Mouse (Mus musculus) midbrain, embryonic 12.5 days (tissue): Measurements from ENCODE around the gene Olfr1274-ps. TPM values are rescaled to one million over a fixed set of nuclear protein-coding genes. Genes with fewer than 3 reads are reported as not detected.
"Not testable (repeated sequence)": the region's sequence is repeated elsewhere in the genome, so short reads cannot be mapped to it uniquely, and the experiment has no call there.

Source experiments
- ATAC-seq: fragments of 200-750 bp; cut with Nextera tagmentation; 2 replicates; pipeline ENCODE4 v1.8.0; 2017; ENCODE audit warnings: low read depth, moderate TSS enrichment, moderate library complexity; ENCODE audit not compliant: low FRiP score
- H3K27ac ChIP-seq: fragments of 300-500 bp; sonication (generic); replicated peaks from 2 replicates; pipeline ENCODE4 v1.5.1; 2016; ENCODE audit warnings: mild to moderate bottlenecking
- H3K27me3 ChIP-seq: fragments of 300-500 bp; sonication (generic); 2 replicates; pipeline ENCODE4 v1.6.1; 2016; ENCODE audit warnings: mild to moderate bottlenecking
- H3K36me3 ChIP-seq: fragments of 300-500 bp; sonication (generic); 2 replicates; pipeline ENCODE4 v1.6.1; 2016
- H3K4me1 ChIP-seq: fragments of 300-500 bp; sonication (generic); 2 replicates; pipeline ENCODE4 v1.6.1; 2016
- H3K4me2 ChIP-seq: fragments of 300-500 bp; sonication (generic); replicated peaks from 2 replicates; pipeline ENCODE4 v1.6.1; 2016; ENCODE audit warnings: mild to moderate bottlenecking, moderate library complexity
- H3K4me3 ChIP-seq: fragments of 300-500 bp; sonication (generic); 2 replicates; pipeline ENCODE4 v1.5.1; 2016; ENCODE audit warnings: mild to moderate bottlenecking
- H3K9ac ChIP-seq: fragments of 300-500 bp; sonication (generic); replicated peaks from 2 replicates; pipeline ENCODE4 v1.6.1; 2016; ENCODE audit warnings: mild to moderate bottlenecking, moderate library complexity
- H3K9me3 ChIP-seq: fragments of 300-500 bp; sonication (generic); 2 replicates; pipeline ENCODE4 v1.6.1; 2016; ENCODE audit warnings: mild to moderate bottlenecking
- WGBS: fragments of 180-500 bp; shearing (Covaris S2); methylation state at CpG from one replicate; pipeline ENCODE4 v1.1.7; 2016; 5-methylcytosine and 5-hydroxymethylcytosine counted together
- polyA plus RNA-seq: library from polyadenylated mRNA; unstranded; fragments of >200 nt; fragmentation: Nextera tagmentation; extraction: Ambion mirVana; gene quantifications from 2 replicates; pipeline ENCODE4 v1.2.1, GENCODE M21; 2016

Gene Olfr1274-ps
- polyA plus RNA-seq, 1 experiment from 2014 or later, result not detected

DNA sequence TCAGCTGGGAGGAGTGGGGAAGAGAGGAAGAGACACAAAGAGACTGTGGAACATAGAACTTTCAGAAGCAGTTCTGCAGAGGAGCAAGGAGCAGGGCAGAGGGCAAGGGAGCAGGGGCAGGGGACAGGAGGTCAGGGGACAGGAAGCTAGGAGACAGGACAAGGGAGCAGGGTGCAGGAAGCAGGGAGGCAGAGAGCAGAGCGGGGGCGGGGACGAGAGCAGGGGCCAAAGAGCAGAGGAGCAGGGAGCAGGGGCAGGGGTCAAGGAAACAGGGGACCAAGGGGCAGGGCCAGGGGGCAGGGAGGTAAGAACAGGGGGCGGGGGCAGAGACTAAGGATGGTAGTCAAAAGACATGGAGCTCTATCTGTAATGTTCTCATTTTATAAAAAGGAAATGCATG lies 43.3 kb downstream of the Olfr1274-ps start:
- not testable (repeated sequence) for H3K4me3 ChIP-seq, H3K9me3 ChIP-seq, ATAC-seq, H3K27ac ChIP-seq, H3K27me3 ChIP-seq, H3K36me3 ChIP-seq, H3K9ac ChIP-seq, H3K4me1 ChIP-seq, H3K4me2 ChIP-seq
- 56% methylated on average over 4 of the region's 4 CpGs for WGBS

GRCm38 (mm10) chr2:90443811-90444210 lies 45.3 kb downstream of the Olfr1274-ps start:
- no peaks in the 10 kb centered on the region for H3K36me3 ChIP-seq
- H3K4me3 ChIP-seq, result no peak overlapping the region
- 82% methylated on average over 5 of the region's 5 CpGs for WGBS
- H3K9me3 ChIP-seq, result no peaks in the 10 kb centered on the region
- no peak for ATAC-seq
- H3K4me1 ChIP-seq, result no peaks in the 10 kb centered on the region
- H3K27me3 ChIP-seq, result no peaks in the 10 kb centered on the region
- no peak overlapping the region for H3K27ac ChIP-seq
- no peak overlapping the region for H3K9ac ChIP-seq
- no peak overlapping the region for H3K4me2 ChIP-seq

GRCm38 (mm10) chr2:90448967-90449740 lies 50.7 kb downstream of the Olfr1274-ps start:
- no peak for ATAC-seq

DNA sequence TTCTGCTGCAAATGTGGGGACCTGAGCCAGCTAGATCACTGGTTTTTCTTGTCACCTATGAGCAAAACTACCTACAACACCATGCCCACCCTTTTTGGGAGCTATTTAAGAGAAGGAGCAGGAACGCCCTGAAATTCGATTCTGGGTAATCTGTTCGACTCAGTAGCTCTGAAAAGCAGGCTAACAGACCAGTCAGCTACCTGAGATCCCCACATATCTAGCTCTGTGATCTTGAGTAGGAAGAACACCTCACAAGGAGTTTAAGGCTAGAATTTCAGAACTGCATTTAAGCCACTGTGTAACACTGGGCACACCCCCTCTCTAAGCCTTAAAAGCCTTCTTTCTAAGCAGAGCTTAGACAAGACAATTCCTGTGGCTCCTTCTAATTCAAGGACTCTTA lies 53.9 kb downstream of the Olfr1274-ps start:
- H3K27ac ChIP-seq, result no peak overlapping the region
- WGBS, result 80% methylated on average over 3 of the region's 3 CpGs

More at GRCm38 (mm10) chr2:90448967-90449740, 50.7 kb downstream of the Olfr1274-ps start:
- no peak overlapping the region for H3K4me3 ChIP-seq
- no peaks in the 10 kb centered on the region for H3K9me3 ChIP-seq
- H3K9ac ChIP-seq, result no peak overlapping the region
- no peaks in the 10 kb centered on the region for H3K4me1 ChIP-seq
- no peaks in the 10 kb centered on the region for H3K27me3 ChIP-seq
- 82% methylated on average over 15 of the region's 15 CpGs for WGBS
- H3K36me3 ChIP-seq, result peaks cover 1% of the 10 kb centered on the region; the same call in 1 of the 2 replicates
- no peak overlapping the region for H3K27ac ChIP-seq
- H3K4me2 ChIP-seq, result no peak overlapping the region

More for the DNA sequence above, 53.9 kb downstream of the Olfr1274-ps start:
- Histone ChIP-seq H3K4me3 (no peak overlapping the region), H3K9me3 (no peaks in the 10 kb centered on the region), H3K27me3 (no peaks in the 10 kb centered on the region), H3K4me2 (no peak overlapping the region), H3K9ac (no peak overlapping the region), H3K36me3 (peaks cover 10% of the 10 kb centered on the region; the same call in 1 of the 2 replicates), H3K4me1 (no peaks in the 10 kb centered on the region)
- ATAC-seq, result no peak

Other genes with a start within 250 kb of the Olfr1274-ps start
- not detected in 2 replicates for gene Olfr1270, start 245.6 kb upstream of the Olfr1274-ps start, polyA plus RNA-seq
- not detected in 2 replicates for gene Olfr1506, start 174.2 kb upstream of the Olfr1274-ps start, polyA plus RNA-seq
- not detected in 2 replicates for gene Olfr142, start 141.1 kb upstream of the Olfr1274-ps start, polyA plus RNA-seq
- not detected in 2 replicates for gene Olfr1271, start 127.7 kb upstream of the Olfr1274-ps start, polyA plus RNA-seq
- not detected in 2 replicates for gene Olfr1272, start 105.8 kb upstream of the Olfr1274-ps start, polyA plus RNA-seq
- not detected in 2 replicates for gene Gm13769, start 76.5 kb upstream of the Olfr1274-ps start, polyA plus RNA-seq
- 2.5 and 3.0 TPM in 2 replicates for gene Ptprj, start 182.0 kb downstream of the Olfr1274-ps start, polyA plus RNA-seq